Mouse (Mus musculus): Measurements from ENCODE around the gene Rpe65.

Gene Rpe65

DNA sequence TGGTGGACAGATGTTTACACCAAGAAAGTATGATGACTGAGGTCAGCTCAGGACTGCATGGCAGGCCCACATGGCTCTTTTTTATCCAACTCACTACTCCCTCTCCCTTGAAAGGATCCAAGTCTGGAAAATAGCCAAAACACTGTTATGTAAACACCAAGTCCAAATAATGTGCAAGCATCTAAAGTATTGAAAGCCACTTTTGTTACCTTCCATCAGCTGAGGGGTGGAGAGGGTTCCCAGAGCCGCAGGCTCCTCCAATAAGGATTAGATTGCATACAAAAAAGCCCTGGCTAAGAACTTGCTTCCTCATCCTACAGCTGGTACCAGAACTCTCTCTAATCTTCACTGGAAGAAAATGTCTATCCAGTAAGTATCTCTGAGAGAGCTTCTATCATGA is at the start of gene Rpe65:
TSS of gene Rpe65 (plus strand) at position 301 of the 400 bp plus-strand sequence.
- DNase-seq: no peak

- no peak for DNase-seq
These were observed 48.8 kb upstream of the Rpe65 start for GRCm38 (mm10) chr3:159550224-159550623.

DNA sequence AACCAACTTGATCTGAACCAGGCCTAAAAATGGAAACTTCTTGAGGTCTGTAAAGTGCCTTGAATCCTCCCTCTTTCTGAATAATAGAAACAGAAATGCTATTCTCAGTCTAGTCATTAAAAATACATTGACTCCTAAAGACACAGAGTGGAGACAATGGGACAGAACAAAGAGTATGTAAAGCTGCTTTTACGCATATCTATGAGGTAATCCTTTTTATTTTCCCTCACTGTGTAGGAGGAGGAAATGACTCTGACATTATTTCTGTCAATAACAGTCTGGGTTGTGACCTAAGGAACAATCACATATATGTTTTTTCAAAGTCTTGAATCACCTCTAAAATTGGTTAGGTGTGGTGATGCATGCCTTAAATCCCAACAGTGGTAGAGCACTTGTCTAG is 16.0 kb downstream of the Rpe65 start:
- DNase-seq: no peak

GRCm38 (mm10) chr3:159621026-159621425 is 22.1 kb downstream of the Rpe65 start:
- DNase-seq: no peak

DNA sequence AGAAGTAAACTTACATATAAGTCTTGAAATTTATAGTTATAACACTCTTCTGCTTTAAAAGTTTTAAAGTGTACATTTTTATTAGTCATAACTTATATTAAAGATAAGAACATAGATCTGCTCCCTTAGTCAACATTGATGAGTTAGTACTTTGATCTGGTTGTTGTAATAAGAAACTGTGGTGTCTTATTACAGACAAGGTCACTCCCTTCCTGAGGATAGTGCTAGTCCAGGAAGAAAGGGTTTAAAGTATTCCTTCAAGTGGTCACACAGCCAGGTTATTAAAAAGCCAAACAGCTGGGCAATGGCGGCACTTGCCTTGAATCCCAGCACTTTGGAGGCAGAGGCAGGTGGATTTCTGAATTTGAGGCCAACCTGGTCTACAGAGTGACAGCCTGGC is 25.0 kb downstream of the Rpe65 start:
- DNase-seq: no peak

DNA sequence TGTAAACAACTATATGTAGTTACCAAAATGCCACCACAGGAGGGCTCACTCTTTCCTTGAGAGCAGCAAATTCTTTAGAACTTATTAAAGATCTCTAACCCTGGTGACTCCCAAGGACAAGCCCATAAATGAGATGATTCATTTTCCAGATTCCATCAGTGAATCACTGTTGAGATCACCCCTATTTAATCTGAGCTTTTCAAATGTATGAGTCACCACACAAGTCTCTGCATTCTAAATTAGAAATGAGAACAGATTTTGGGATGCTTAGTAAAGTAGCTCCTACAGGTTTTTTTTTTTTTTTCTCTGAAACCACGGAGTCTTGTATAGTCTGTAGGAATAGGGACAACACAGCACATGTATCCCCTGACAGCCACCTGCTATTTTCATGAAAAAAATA is 61.8 kb downstream of the Rpe65 start:
- no peak for DNase-seq

- no peak for DNase-seq
These were observed 64.4 kb downstream of the Rpe65 start for GRCm38 (mm10) chr3:159663333-159663732.
